ENCODE assay signal across 11 mouse cellular contexts in genomic region chr14:19728737-19729136, GRCm38 (mm10). TPM values are rescaled to one million over a fixed set of nuclear protein-coding genes. Genes with fewer than 3 reads are reported as not detected.
DNase-seq lines count a peak whose midpoint lies in the region; ATAC-seq lines count a peak whose summit lies in the region.
"Had no signal": no experiment of that assay in that cellular context is flagged by ENCODE, and none has a peak within 500 bp of the region (broad histone marks: within the 10 kb centered on the region; RNA-seq: fewer than 3 reads in every experiment).

No protein-coding gene starts in this region.

- intact Hi-C loops in left cerebral cortex, postnatal 4 days (cut with DNase I): no loop called here

- H3K4me1 ChIP-seq in hindbrain, embryonic 14.5 days (replicated peaks; ENCODE audit: control insufficient read depth, insufficient read depth, low read length): no peaks in the 10 kb centered on the region
- H3K4me1 ChIP-seq in hindbrain, embryonic 10.5 days (replicated peaks): no peaks in the 10 kb centered on the region
- H3K4me1 ChIP-seq in stomach, embryonic 14.5 days (ENCODE audit: control insufficient read depth, insufficient read depth, low read length): peaks cover 17% of the 10 kb centered on the region

- H3K27ac ChIP-seq in hindbrain, embryonic 14.5 days: no peak overlapping the region
- H3K27ac ChIP-seq in hindbrain, embryonic 10.5 days: no peak overlapping the region
- peak overlapping the region; percentile 62; the same call in 1 of the 2 replicates for H3K27ac ChIP-seq in stomach, embryonic 14.5 days (ENCODE audit: low read length)
- H3K27ac ChIP-seq: liver, embryonic 13.5 days had no signal

- ATAC-seq in hindbrain, embryonic 14.5 days (ENCODE audit: low FRiP score): no peak
- peak; percentile 87; the same call in 1 of the 2 replicates for ATAC-seq in stomach, embryonic 14.5 days (ENCODE audit: insufficient number of reproducible peaks, insufficient read depth, low FRiP score, low read depth)
- ATAC-seq: midbrain, embryonic 16.5 days had no signal

- no peaks in the 10 kb centered on the region for H3K9me3 ChIP-seq in hindbrain, embryonic 14.5 days (ENCODE audit: control insufficient read depth, low read length)
- no peaks in the 10 kb centered on the region for H3K9me3 ChIP-seq in hindbrain, embryonic 10.5 days
- no peaks in the 10 kb centered on the region for H3K9me3 ChIP-seq in stomach, embryonic 14.5 days (ENCODE audit: control insufficient read depth, low read depth, low read length)
- H3K9me3 ChIP-seq: liver, embryonic 13.5 days had no signal

- H3K4me2 ChIP-seq in hindbrain, embryonic 14.5 days (replicated peaks): no peak overlapping the region
- H3K4me2 ChIP-seq in stomach, embryonic 14.5 days (replicated peaks; ENCODE audit: low read depth, low read length): no peak overlapping the region
- H3K4me2 ChIP-seq: liver, embryonic 13.5 days had no signal

- no peak overlapping the region for H3K4me3 ChIP-seq in hindbrain, embryonic 14.5 days (replicated peaks; ENCODE audit: low read length)
- no peak overlapping the region for H3K4me3 ChIP-seq in hindbrain, embryonic 10.5 days
- no peak overlapping the region for H3K4me3 ChIP-seq in stomach, embryonic 14.5 days (ENCODE audit: low read depth, low read length)
- H3K4me3 ChIP-seq: liver, embryonic 13.5 days had no signal

- H3K9ac ChIP-seq in hindbrain, embryonic 14.5 days: no peak overlapping the region
- H3K9ac ChIP-seq in stomach, embryonic 14.5 days (replicated peaks; ENCODE audit: low read depth, low read length): no peak overlapping the region
- H3K9ac ChIP-seq: liver, embryonic 13.5 days had no signal

- H3K27me3 ChIP-seq in hindbrain, embryonic 14.5 days (ENCODE audit: control insufficient read depth, insufficient read depth, low read length): no peaks in the 10 kb centered on the region
- H3K27me3 ChIP-seq in hindbrain, embryonic 10.5 days (ENCODE audit: insufficient read depth, poor library complexity, severe bottlenecking): no peaks in the 10 kb centered on the region
- H3K27me3 ChIP-seq in stomach, embryonic 14.5 days (ENCODE audit: control insufficient read depth, insufficient read depth, low read length): no peaks in the 10 kb centered on the region
- H3K27me3 ChIP-seq: liver, embryonic 13.5 days had no signal

- DNase-seq in hindbrain, embryonic 14.5 days (ENCODE audit: low spot score): peak; percentile 53
- DNase-seq in hindbrain, embryonic 10.5 days (ENCODE audit: low spot score): no peak
- DNase-seq in adrenal gland, postnatal 25 days: peak; percentile 40
- peak; percentile 67 for DNase-seq in kidney, postnatal 14 days
- DNase-seq in layer of hippocampus, adult 18-20 months (ENCODE audit: low spot score in 2 of 2): no peak
- DNase-seq in cerebellum, postnatal 25 days: no peak
- DNase-seq in left cerebral cortex, postnatal 4 days: no peak
- DNase-seq: liver, embryonic 13.5 days; thymus, adult 18-20 months had no signal

- H3K36me3 ChIP-seq in hindbrain, embryonic 14.5 days (replicated peaks; ENCODE audit: control insufficient read depth, insufficient read depth): no peaks in the 10 kb centered on the region
- no peaks in the 10 kb centered on the region for H3K36me3 ChIP-seq in hindbrain, embryonic 10.5 days
- no peaks in the 10 kb centered on the region for H3K36me3 ChIP-seq in stomach, embryonic 14.5 days (ENCODE audit: control insufficient read depth, insufficient read depth, low read length)

- 70% methylated on average over 7 of the region's 7 CpGs for WGBS in hindbrain, embryonic 14.5 days
- 81% methylated on average over 7 of the region's 7 CpGs for WGBS in hindbrain, embryonic 10.5 days
- WGBS in stomach, embryonic 14.5 days: 44% methylated on average over 7 of the region's 7 CpGs

RNA-seq across cellular contexts. Expression of gene Nid2, which starts 22.3 kb away (rescaled TPM):
- 46.3 and 48.7 TPM in 2 replicates for polyA plus RNA-seq in hindbrain, embryonic 14.5 days (2014; fragmentation: Nextera tagmentation; extraction: Ambion mirVana)
- 52.3 and 53.2 TPM in 2 replicates for polyA plus RNA-seq in hindbrain, embryonic 10.5 days (2016; fragmentation: Nextera tagmentation; extraction: Ambion mirVana)
- total RNA-seq in adrenal gland, postnatal 25 days (2021): 23.5 and 27.4 TPM in 2 replicates
- 81.2 and 90.5 TPM in 2 replicates for polyA plus RNA-seq in stomach, embryonic 14.5 days (2014; fragmentation: Nextera tagmentation; extraction: Ambion mirVana)
- 1 to 10 TPM; 1.6 to 3.0 TPM for total RNA-seq in layer of hippocampus, adult 18-20 months (2021)
- total RNA-seq in left cerebral cortex, postnatal 4 days (2021): 10 to 100 TPM; 22.7 to 24.8 TPM

Comparison
In these comparisons a context has a peak if more than half of its experiments do, and no peak if none do; other contexts are left out.
1. DNase-seq: peak in hindbrain, embryonic 14.5 days (single experiment), adrenal gland, postnatal 25 days (single experiment) and kidney, postnatal 14 days (single experiment); none in hindbrain, embryonic 10.5 days (single experiment), layer of hippocampus, adult 18-20 months (0 of 2), cerebellum, postnatal 25 days (0 of 2) and left cerebral cortex, postnatal 4 days (single experiment).